Mouse (Mus musculus): ENCODE data around the gene Zdhhc22. TPM values are rescaled to one million over a fixed set of nuclear protein-coding genes. Genes with fewer than 3 reads are reported as not detected.

Gene Zdhhc22
- total and polyA plus RNA-seq, 3 experiments = 0.10 TPM; not detected in 2

GRCm38 (mm10) chr12:86943421-86943820 is 46.8 kb downstream of the Zdhhc22 start:
- TF ChIP-seq USF1 (IDR thresholded peaks at IDR 0.05; ENCODE audit: low read depth, low read length) = no peak
- TF ChIP-seq ZKSCAN1 (IDR thresholded peaks at IDR 0.05; ENCODE audit: low read depth, low read length) = no peak
- TF ChIP-seq ZMIZ1 (IDR thresholded peaks at IDR 0.05; ENCODE audit: low read depth, low read length) = no peak
- TF ChIP-seq TBP (IDR thresholded peaks at IDR 0.05; ENCODE audit: low read depth, low read length) = no peak
- TF ChIP-seq UBTF (IDR thresholded peaks at IDR 0.05; ENCODE audit: borderline replicate concordance, insufficient read depth, low read depth, low read length) = no peak
- no peak for TF ChIP-seq POLR2AphosphoS2 (IDR thresholded peaks at IDR 0.05; ENCODE audit: low read length)
- TF ChIP-seq CTCF (IDR thresholded peaks at IDR 0.05 in 2 of 3, conservative IDR thresholded peaks at IDR 0.05 in 1 of 3; ENCODE audit: control insufficient read depth in 1 of 3, insufficient read depth in 1 of 3, low read depth in 2 of 3, low read length in 3 of 3, poor library complexity in 1 of 3, severe bottlenecking in 1 of 3) = no peak
- no peak for TF ChIP-seq MAX (IDR thresholded peaks at IDR 0.05; ENCODE audit: low read length)
- no peak for TF ChIP-seq TCF12 (IDR thresholded peaks at IDR 0.05; ENCODE audit: low read depth, low read length)
- no peak for TF ChIP-seq ETS1 (IDR thresholded peaks at IDR 0.05; ENCODE audit: low read depth, low read length)
- no peak for TF ChIP-seq GATA1 (IDR thresholded peaks at IDR 0.05; ENCODE audit: low read depth, low read length)
- no peak for TF ChIP-seq NRF1 (IDR thresholded peaks at IDR 0.05; ENCODE audit: insufficient read depth, low read depth, low read length, poor library complexity, severe bottlenecking)
- TF ChIP-seq MXI1 (IDR thresholded peaks at IDR 0.05; ENCODE audit: low read depth, low read length) = no peak
- no peak for TF ChIP-seq NELFE (IDR thresholded peaks at IDR 0.05; ENCODE audit: low read depth, low read length)

GRCm38 (mm10) chr12:86941734-86942486 is 48.3 kb downstream of the Zdhhc22 start:
- no peak overlapping the region for H3K4me3 ChIP-seq (ENCODE audit: control insufficient read depth in 1 of 2, insufficient read depth in 1 of 2, low read depth in 2 of 2, low read length in 2 of 2)
- TF ChIP-seq MYB (IDR thresholded peaks at IDR 0.05; ENCODE audit: low read depth, low read length) (no peak), TAL1 (IDR thresholded peaks at IDR 0.05; ENCODE audit: low read length) (no peak), POLR2A (IDR thresholded peaks at IDR 0.05; ENCODE audit: control insufficient read depth in 1 of 2, insufficient read depth in 1 of 2, low read depth in 1 of 2, low read length in 2 of 2, poor library complexity in 1 of 2) (no peak), POLR2AphosphoS5 (IDR thresholded peaks at IDR 0.05; ENCODE audit: borderline replicate concordance, low read depth, low read length) (no peak)
- peaks cover 0 to 4% of the 10 kb centered on the region in 2 experiments; a peak in 2 of 4 replicates for H3K4me1 ChIP-seq (ENCODE audit: control insufficient read depth in 1 of 2, insufficient read depth in 2 of 2, low read length in 2 of 2)
- peaks cover 0 to 5% of the 10 kb centered on the region in 2 experiments; a peak in 1 of 4 replicates for H3K36me3 ChIP-seq (ENCODE audit: control insufficient read depth in 1 of 2, insufficient read depth in 2 of 2, low read length in 2 of 2)
- H3K9me3 ChIP-seq (replicated peaks; ENCODE audit: insufficient read depth, low read length) = no peaks in the 10 kb centered on the region
- no peak overlapping the region for H3K27ac ChIP-seq (ENCODE audit: control insufficient read depth, low read depth, low read length)
- DNase-seq (ENCODE audit: low read depth, low spot score) = no peak
- peaks cover 3% of the 10 kb centered on the region; the same call in 1 of the 2 replicates for H3K79me2 ChIP-seq (ENCODE audit: control insufficient read depth, insufficient read depth, low read length, poor library complexity)
- H3K9ac ChIP-seq (ENCODE audit: control insufficient read depth, low read depth, low read length, poor library complexity, severe bottlenecking) = no peak overlapping the region
- H3K27me3 ChIP-seq (ENCODE audit: control insufficient read depth in 1 of 2, insufficient read depth in 2 of 2, low read length in 2 of 2) = peaks cover 7 to 9% of the 10 kb centered on the region in 2 experiments

More at GRCm38 (mm10) chr12:86943421-86943820, 46.8 kb downstream of the Zdhhc22 start:
- Histone ChIP-seq H3K4me3 (ENCODE audit: control insufficient read depth in 1 of 2, insufficient read depth in 1 of 2, low read depth in 2 of 2, low read length in 2 of 2) (no peak overlapping the region), H3K27ac (ENCODE audit: control insufficient read depth, low read depth, low read length) (no peak overlapping the region), H3K36me3 (ENCODE audit: control insufficient read depth in 1 of 2, insufficient read depth in 2 of 2, low read length in 2 of 2) (peaks cover 0 to 8% of the 10 kb centered on the region in 2 experiments; a peak in 2 of 4 replicates), H3K4me1 (ENCODE audit: control insufficient read depth in 1 of 2, insufficient read depth in 2 of 2, low read length in 2 of 2) (peaks cover 4 to 5% of the 10 kb centered on the region in 2 experiments), H3K9me3 (replicated peaks; ENCODE audit: insufficient read depth, low read length) (no peaks in the 10 kb centered on the region), H3K79me2 (ENCODE audit: control insufficient read depth, insufficient read depth, low read length, poor library complexity) (peaks cover 14% of the 10 kb centered on the region), H3K27me3 (ENCODE audit: control insufficient read depth in 1 of 2, insufficient read depth in 2 of 2, low read length in 2 of 2) (peaks cover 7 to 9% of the 10 kb centered on the region in 2 experiments), H3K9ac (ENCODE audit: control insufficient read depth, low read depth, low read length, poor library complexity, severe bottlenecking) (no peak overlapping the region)
- DNase-seq (ENCODE audit: low read depth, low spot score) = no peak
